Mouse (Mus musculus) megakaryocyte, embryonic 14.5 days (primary cell): ENCODE results near the gene Grm7.

Experiments
- FLI1 ChIP-seq: IDR thresholded peaks from 2 replicates; pipeline ENCODE4 v1.6.1; 2012; ENCODE audit warnings: low read length, inconsistent platforms, mixed read lengths
- GATA1 ChIP-seq: IDR thresholded peaks from 3 replicates; pipeline ENCODE4 v1.6.1; 2012; ENCODE audit warnings: mixed read lengths, low read length, inconsistent platforms, borderline replicate concordance

- TF ChIP-seq GATA1 = no peak
- TF ChIP-seq FLI1 = no peak
These were observed 800.8 kb downstream of the Grm7 start for GRCm38 (mm10) chr6:111446228-111446627.
